Mouse (Mus musculus): ENCODE measurements at regions not wholly inside any gene's neighbourhood (a gene's known extent, or its start where the extent isn't known, plus 50 kb on each side); places are given as distances from the start of the nearest gene placed in this dataset.

DNA sequence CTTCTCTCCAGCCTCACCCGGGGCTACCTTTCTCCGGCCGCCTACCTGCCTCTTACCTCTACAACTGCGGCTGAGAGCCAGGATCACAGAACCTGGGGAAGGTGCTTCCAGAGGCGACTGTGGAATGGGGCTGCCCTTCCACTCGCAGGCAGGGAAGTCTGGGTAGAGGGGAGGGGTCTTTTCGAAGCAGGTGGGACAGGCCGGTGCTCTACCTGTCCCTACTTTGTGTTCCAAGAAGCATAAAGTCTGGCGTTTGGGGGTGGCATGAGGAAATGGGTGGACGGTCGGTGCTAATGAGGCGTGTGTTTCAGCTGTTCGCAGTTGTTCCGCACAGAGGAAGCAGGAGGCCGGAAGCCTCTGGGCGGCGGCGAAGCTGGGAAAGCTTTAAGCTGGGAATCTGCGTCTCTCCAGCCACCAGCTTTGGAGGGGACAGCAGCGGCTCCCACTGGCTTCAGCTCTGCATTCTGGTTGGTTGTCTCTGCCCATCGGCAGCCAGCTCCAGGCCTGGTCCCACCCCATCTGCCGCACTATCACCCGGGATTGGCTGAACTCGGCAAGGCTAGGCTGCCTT is 68.8 kb upstream of the Slc35c1 start:
- Histone ChIP-seq H3K9ac (ENCODE audit: low read depth, low read length) (peak overlapping the region; percentile 52), H3K4me1 (ENCODE audit: control insufficient read depth, insufficient read depth, low read length) (no peaks in the 10 kb centered on the region), H3K27me3 (ENCODE audit: control insufficient read depth, insufficient read depth, low read length) (no peaks in the 10 kb centered on the region), H3K27ac (replicated peaks; ENCODE audit: insufficient read depth, low read depth, low read length) (peak overlapping the region; percentile 25; the same call in 1 of the 2 replicates), H3K4me3 (ENCODE audit: insufficient read depth, low read depth, low read length) (peak overlapping the region; percentile 35; the same call in 1 of the 2 replicates), H3K36me3 (ENCODE audit: control insufficient read depth, insufficient read depth, low read length) (no peaks in the 10 kb centered on the region), H3K79me2 (ENCODE audit: control insufficient read depth, insufficient read depth, low read length) (no peaks in the 10 kb centered on the region)
- DNase-seq (ENCODE audit: extremely low read depth, low read depth, low spot score): peak; percentile 13
- WGBS: 6% methylated on average over 24 of the region's 24 CpGs
- no peak for TF ChIP-seq CTCF (IDR thresholded peaks at IDR 0.05; ENCODE audit: low read depth, low read length)

DNA sequence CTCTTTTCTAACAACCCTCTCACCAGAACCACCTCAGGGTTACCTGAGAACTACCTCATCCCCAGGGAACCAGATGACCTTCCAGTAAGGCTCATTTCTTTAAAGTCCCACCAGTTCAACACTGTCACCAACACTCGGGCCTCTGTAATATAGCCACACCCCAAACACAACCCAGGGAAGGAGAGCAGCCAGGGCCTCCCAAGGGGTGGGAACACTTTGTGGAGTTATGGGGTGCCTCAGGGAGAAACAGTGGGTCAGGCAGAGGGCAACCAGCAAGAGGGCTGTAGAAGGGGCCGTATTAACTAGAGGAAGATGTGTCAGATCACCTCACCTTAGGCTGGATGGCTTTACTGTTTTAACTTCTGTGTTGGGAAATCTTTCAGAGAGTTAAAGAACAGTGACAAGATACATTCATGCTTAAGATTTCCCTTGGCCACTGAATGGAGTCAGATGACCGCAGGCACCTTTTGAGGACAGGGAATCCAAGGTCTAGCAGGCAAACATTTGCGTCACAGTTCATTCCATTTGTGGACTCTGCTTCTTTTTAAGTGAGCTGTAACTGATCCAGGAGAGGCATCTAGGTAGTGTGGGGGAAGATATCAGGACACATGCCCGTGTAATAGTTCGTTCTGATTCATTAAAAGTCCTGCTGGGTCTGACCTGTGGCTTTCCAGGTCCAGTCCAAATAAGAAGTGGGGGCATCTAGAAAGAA is 67.9 kb upstream of the Slc35c1 start:
- DNase-seq (ENCODE audit: extremely low read depth, low read depth, low spot score): peak; percentile 4
- Histone ChIP-seq H3K27me3 (ENCODE audit: control insufficient read depth, insufficient read depth, low read length) (no peaks in the 10 kb centered on the region), H3K36me3 (ENCODE audit: control insufficient read depth, insufficient read depth, low read length) (no peaks in the 10 kb centered on the region), H3K9ac (ENCODE audit: low read depth, low read length) (no peak overlapping the region), H3K79me2 (ENCODE audit: control insufficient read depth, insufficient read depth, low read length) (no peaks in the 10 kb centered on the region), H3K27ac (replicated peaks; ENCODE audit: insufficient read depth, low read depth, low read length) (no peak overlapping the region), H3K4me3 (ENCODE audit: insufficient read depth, low read depth, low read length) (no peak overlapping the region), H3K4me1 (ENCODE audit: control insufficient read depth, insufficient read depth, low read length) (no peaks in the 10 kb centered on the region)
- 77% methylated on average over 6 of the region's 6 CpGs for WGBS
- TF ChIP-seq CTCF (IDR thresholded peaks at IDR 0.05; ENCODE audit: low read depth, low read length) (no peak), POLR2A (IDR thresholded peaks at IDR 0.05; ENCODE audit: extremely low read depth, insufficient read depth, low read length) (no peak)

DNA sequence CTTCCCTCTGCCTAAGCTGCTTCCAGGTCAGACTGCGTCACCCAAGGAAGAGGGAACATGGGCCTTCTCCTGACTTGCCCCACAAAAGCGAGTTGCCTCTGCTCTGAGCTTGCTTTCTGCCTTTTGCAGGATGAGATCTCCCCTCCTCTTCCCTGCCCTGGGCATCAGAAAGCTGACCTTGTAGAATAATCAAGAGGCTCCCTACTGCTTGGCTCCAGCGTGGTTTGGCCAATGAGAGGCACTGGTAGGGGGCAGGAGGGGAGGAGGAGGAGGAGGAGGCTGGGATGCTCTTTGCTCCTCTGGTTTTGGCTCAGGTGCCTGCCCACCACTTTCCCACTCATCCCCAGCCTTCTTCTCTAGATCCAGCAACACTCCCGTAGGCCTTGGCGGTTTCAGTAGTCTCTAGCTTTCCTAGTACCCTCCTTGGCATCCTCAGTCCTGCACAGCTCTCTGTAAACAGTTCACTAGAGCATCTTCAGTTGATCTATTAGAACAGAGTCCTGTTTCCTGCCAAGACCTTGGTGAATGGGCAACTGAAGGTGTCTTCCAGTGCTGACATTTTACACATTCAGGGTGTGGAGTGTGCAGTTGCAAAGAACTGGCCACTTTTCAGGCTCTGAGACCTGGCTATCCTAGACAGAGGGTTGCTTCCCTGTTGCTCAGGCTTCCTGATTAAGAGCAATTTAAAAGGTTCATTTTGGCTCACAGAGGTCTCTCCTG is 66.5 kb upstream of the Slc35c1 start:
- 86% methylated on average over 5 of the region's 5 CpGs for WGBS
- no peaks in the 10 kb centered on the region for H3K36me3 ChIP-seq (ENCODE audit: control insufficient read depth, insufficient read depth, low read length)
- no peaks in the 10 kb centered on the region for H3K27me3 ChIP-seq (ENCODE audit: control insufficient read depth, insufficient read depth, low read length)
- H3K79me2 ChIP-seq (ENCODE audit: control insufficient read depth, insufficient read depth, low read length): no peaks in the 10 kb centered on the region
- TF ChIP-seq POLR2A (IDR thresholded peaks at IDR 0.05; ENCODE audit: extremely low read depth, insufficient read depth, low read length): no peak
- no peak for TF ChIP-seq CTCF (IDR thresholded peaks at IDR 0.05; ENCODE audit: low read depth, low read length)
- no peak overlapping the region for H3K27ac ChIP-seq (replicated peaks; ENCODE audit: insufficient read depth, low read depth, low read length)
- H3K4me1 ChIP-seq (ENCODE audit: control insufficient read depth, insufficient read depth, low read length): no peaks in the 10 kb centered on the region
- H3K4me3 ChIP-seq (ENCODE audit: insufficient read depth, low read depth, low read length): no peak overlapping the region
- DNase-seq (ENCODE audit: extremely low read depth, low read depth, low spot score): no peak
- no peak overlapping the region for H3K9ac ChIP-seq (ENCODE audit: low read depth, low read length)

DNA sequence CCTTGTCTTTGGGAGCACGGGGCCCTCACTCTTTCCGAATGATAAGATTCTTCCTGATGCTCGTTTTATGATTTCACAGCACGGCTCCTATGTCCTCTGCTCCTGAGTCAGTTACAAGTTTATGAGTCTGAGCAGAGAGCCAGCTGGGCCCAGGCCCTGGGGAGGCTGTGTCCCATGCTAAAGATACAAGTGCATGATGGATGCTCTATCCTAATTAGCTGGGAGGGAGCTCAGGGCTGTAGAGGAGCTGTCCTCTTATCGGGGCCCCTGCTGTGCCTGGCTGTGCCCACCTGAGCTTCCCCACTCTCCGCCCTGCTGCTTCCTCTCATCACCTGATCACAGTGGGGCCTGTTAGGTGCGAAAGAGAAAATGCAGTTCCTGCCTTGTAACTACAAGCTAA is 65.3 kb upstream of the Slc35c1 start:
- H3K79me2 ChIP-seq (ENCODE audit: control insufficient read depth, insufficient read depth, low read length): no peaks in the 10 kb centered on the region
- H3K4me3 ChIP-seq (ENCODE audit: insufficient read depth, low read depth, low read length): no peak overlapping the region
- no peak overlapping the region for H3K9ac ChIP-seq (ENCODE audit: low read depth, low read length)
- no peaks in the 10 kb centered on the region for H3K27me3 ChIP-seq (ENCODE audit: control insufficient read depth, insufficient read depth, low read length)
- TF ChIP-seq POLR2A (IDR thresholded peaks at IDR 0.05; ENCODE audit: extremely low read depth, insufficient read depth, low read length) (no peak), CTCF (IDR thresholded peaks at IDR 0.05; ENCODE audit: low read depth, low read length) (no peak)
- H3K4me1 ChIP-seq (ENCODE audit: control insufficient read depth, insufficient read depth, low read length): no peaks in the 10 kb centered on the region
- H3K27ac ChIP-seq (replicated peaks; ENCODE audit: insufficient read depth, low read depth, low read length): no peak overlapping the region
- no peaks in the 10 kb centered on the region for H3K36me3 ChIP-seq (ENCODE audit: control insufficient read depth, insufficient read depth, low read length)
- WGBS: 73% methylated on average over 7 of the region's 7 CpGs
- no peak for DNase-seq (ENCODE audit: extremely low read depth, low read depth, low spot score)

DNA sequence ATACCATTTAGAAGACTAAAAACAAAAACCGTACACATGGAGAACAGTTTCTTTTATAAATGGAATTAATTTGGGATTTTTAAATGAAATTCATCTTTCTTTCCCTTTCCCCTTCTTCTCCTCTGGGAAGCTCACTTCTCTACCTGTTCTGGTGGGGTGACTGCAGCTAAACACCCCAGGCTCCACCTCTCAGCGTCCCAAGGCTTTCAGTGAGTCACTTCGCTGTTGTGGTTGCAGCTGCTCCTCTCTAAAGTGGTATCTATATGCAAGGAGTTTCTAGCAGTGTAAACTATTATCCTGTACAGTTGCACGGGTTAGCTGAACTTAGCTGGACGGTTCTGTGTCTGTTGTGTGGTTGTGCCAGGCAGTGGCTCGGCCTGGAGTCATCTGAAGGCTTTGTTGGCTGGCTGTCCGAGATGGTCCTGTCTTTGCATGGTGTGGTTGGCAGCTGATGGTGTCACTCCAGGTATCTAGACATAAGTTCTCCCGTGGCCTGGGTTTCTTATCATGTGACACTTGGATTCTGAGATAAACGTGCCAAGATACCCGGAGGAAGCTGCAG is 64.8 kb upstream of the Slc35c1 start:
- H3K27ac ChIP-seq (replicated peaks; ENCODE audit: insufficient read depth, low read depth, low read length): no peak overlapping the region
- no peaks in the 10 kb centered on the region for H3K27me3 ChIP-seq (ENCODE audit: control insufficient read depth, insufficient read depth, low read length)
- TF ChIP-seq POLR2A (IDR thresholded peaks at IDR 0.05; ENCODE audit: extremely low read depth, insufficient read depth, low read length): no peak
- TF ChIP-seq CTCF (IDR thresholded peaks at IDR 0.05; ENCODE audit: low read depth, low read length): no peak
- H3K9ac ChIP-seq (ENCODE audit: low read depth, low read length): no peak overlapping the region
- no peak overlapping the region for H3K4me3 ChIP-seq (ENCODE audit: insufficient read depth, low read depth, low read length)
- WGBS: 83% methylated on average over 10 of the region's 10 CpGs
- H3K4me1 ChIP-seq (ENCODE audit: control insufficient read depth, insufficient read depth, low read length): no peaks in the 10 kb centered on the region
- no peaks in the 10 kb centered on the region for H3K36me3 ChIP-seq (ENCODE audit: control insufficient read depth, insufficient read depth, low read length)
- H3K79me2 ChIP-seq (ENCODE audit: control insufficient read depth, insufficient read depth, low read length): no peaks in the 10 kb centered on the region
- no peak for DNase-seq (ENCODE audit: extremely low read depth, low read depth, low spot score)
